Mouse (Mus musculus) lung, postnatal 14 days (tissue): ENCODE data around the gene Schip1.
A peak's percentile ranks its signal among the peaks of the same experiment; 100 is the strongest.
"Not testable (repeated sequence)": the region's sequence is repeated elsewhere in the genome, so short reads cannot be mapped to it uniquely, and the experiment has no call there.

ENCODE experiments used
- DNase-seq: peaks from one replicate; pipeline ENCODE4 v3.0.0; 2021

Schip1 gene

DNA sequence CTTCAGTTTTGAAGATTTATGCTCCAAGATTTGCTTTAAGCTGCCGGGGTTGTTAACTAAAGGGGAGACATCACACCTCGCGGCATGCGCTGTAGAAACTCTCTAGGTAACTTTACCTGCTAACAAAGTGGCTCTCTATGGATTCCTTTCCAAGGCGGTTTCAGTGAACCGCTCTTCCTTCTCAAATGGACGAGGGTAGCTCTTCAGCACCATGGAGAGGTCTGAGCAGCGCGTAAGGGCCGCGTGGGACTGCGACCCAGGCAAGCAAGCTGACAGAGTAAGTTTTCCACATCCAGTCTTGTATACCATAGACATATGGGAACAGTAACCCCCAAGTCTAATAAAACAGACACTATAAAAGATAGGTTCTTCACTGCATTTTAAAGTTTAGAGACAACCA, at the start of gene Schip1:
Gene Schip1, plus strand, starts transcription at position 72 of the 400 bp plus-strand sequence.
- peak; percentile 69 for DNase-seq

DNA sequence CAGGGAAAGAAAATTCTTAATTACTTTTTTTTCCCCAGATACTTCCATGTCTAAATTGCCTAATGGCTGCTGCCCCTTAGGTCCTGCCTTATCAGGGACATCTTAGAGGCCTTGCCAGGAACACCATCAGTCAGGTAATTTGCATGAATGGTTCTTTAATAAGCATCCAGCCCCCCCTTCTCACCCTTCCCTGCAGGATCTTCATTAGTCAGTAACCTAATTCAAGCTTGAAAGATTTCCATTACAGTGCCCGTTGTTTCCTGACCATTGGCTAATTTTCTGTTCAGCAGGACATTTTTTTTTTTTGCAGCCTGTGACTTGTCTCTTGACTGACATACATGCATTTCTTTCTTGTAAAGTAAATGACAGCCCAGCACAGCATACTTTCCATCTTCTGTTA, 48.8 kb upstream of the Schip1 start:
- no peak for DNase-seq

DNA sequence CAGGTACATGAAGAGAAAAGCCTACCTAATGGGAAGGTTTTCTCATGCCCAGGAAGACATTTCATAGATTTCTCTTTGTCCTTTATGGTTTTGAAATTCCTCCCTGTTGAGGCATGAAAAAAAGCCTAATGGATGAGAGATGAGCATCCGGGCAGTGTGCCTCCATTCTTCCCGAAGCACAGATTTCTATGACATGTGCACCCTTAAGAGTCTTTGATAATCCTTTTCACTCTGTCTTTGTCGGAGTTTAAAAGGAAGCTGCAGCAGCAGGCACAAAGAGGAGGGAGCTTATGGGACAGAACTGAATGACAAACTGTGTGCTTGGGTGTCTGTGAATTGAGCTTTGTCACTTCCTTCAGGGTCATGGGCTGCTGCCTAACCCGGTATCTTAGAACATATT, 45.2 kb upstream of the Schip1 start:
- no peak for DNase-seq

DNA sequence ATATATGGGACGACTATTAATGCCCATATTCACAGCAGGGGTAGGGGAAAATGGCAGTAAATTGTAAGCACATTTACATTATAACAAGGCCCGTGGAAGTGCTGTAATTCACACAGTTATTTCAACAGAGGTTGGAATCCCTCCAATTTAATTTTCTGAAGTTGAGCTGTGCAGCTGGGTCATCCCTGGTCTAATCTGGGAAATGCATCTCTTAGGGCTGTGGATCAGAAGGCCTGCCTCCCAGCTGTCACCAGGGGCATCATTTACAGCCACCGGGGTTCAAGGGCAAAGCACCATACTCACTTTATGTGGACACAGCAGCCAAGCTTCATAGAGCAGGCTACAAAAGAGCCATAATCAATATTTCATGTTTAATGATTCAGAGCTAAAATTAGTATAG, 28.5 kb upstream of the Schip1 start:
- DNase-seq = no peak

DNA sequence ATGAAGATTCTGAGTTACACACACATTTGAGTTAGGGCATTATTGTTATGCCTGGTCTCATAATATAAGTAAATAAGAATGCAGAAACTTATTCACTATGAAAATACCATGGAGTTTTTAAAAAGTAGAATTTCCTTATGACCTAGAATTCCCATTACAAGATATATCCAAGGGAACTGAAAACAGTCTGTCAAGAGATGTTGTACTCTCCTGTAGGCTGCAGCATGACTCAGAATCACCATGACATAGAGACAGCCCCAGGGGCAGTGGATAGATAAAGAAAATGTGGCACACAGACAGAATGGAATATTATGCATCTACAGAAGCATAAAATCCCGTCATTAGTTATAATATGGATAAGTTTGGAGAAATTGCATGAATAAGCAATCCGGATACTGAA, 21.7 kb upstream of the Schip1 start:
- DNase-seq = no peak

DNA sequence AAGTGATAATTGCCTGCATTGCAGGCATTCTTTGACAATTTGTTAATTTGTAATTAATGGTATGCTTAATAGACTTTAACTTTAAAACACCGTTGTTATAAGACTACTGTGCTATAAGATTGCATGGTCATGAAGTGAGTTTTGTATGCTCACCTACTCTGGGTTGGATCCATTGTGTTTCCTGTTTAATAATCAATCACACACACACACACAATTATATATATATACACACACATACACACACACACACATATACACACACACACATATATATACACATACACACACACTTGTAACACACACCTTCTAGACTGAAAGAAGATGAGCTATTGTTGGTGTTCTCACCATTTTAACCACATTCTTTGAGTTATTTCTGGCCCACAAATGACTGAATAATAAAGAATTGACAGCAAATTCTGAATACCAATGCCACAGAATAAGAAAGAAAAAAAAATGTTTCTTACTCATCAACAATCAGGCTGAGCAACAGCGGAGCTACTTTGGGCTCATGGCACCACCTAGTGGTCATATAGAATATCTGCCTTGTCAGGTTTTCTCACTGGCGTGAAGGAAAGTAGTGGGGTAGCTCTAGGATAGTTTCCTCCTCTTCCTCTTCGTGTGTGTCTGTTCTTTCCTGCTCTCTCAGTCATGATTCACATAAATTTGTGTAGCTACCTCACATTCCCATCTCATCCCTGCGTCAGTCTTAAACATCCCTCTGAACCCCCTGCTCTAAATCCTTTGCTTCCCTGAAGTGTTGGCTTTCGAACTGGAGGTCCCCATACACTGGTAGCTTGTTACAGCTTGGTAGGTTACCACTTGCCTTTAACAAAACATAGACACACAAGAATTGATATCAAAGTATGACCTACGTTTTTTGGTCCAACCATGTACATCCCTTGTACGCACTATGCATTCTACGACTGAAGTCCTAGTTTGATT, 18.9 kb upstream of the Schip1 start:
- peak; percentile 37 for DNase-seq

DNA sequence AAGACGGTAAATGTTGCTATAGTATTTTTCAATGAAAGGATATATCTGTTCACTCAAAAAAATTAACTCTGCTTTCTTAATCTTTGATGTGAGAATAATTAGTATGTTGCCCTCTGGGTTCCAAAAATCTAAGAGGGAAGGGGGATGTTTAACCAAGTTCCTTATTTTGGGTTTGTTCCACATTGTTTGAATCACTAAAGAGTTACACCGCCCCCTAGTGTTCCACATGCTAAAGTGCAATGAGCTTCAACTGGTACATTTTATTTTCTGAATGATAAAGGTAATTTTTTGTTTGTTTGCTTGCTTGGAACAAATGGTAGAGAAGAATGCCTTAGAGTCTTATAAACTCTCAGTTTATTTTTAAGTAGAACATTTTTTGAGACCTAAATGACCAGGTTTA, 11.1 kb upstream of the Schip1 start:
- DNase-seq = peak; percentile 26

DNA sequence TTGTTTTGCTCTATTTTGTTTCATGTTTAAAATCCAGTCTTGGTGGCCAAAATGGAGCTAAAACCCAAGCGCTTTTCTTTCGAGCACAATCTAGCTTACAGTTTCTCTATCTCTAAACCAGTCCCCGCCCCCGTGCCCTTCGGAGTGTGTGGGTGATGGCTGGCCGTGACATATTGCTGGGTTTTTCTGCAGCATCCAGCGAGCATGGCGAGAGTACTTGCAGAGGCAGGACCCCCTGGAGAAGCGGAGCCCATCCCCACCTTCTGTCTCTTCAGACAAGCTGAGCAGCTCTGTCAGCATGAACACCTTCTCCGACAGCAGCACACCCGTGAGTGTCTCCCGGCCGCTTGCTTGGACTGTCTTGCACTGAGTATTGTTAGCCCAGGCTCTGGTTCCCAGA, 9.5 kb upstream of the Schip1 start:
- no peak for DNase-seq

DNA sequence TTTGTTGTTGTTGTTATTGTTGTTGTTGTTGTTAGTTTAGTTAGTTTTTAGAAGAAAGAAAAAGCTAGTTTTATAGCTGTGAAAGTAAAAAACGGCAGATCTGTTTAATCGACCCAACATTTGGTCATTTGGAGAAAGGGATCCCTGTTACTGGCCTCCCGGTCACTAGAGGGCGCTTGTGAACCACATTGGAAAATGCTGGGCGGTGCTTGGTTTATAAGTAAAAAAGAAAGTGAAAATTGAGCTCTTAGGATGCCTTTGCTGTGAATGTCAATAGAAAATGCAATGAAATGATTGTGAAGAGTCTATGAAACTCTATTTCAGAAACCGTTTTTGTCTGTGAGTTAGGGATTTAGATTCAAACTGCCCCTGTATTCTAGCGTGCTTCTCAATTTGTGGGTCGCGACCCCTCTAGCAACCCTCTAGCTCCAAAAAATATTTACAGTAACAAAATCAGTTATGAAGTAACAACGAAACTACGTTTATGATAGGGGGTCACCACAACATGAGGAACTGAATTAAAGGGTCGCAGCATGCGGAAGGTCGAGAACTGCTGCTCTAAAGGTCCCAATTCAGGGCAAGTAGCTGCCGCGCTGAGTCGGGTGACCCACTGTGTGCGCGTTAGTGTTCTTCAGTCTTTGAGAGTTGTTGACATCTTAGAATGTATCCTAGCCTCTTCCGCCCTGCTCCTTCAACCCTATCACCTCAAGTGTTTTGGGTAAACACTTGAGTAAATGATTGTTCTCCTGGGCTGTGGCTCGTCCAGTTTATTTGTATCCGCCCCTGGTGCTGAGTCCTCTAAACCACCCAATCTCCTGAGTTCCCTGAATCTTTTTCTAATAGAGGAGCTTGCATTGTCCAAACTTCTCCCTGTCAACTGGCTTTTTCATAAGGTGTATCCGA, 8.0 kb upstream of the Schip1 start:
- peak; percentile 88 for DNase-seq

DNA sequence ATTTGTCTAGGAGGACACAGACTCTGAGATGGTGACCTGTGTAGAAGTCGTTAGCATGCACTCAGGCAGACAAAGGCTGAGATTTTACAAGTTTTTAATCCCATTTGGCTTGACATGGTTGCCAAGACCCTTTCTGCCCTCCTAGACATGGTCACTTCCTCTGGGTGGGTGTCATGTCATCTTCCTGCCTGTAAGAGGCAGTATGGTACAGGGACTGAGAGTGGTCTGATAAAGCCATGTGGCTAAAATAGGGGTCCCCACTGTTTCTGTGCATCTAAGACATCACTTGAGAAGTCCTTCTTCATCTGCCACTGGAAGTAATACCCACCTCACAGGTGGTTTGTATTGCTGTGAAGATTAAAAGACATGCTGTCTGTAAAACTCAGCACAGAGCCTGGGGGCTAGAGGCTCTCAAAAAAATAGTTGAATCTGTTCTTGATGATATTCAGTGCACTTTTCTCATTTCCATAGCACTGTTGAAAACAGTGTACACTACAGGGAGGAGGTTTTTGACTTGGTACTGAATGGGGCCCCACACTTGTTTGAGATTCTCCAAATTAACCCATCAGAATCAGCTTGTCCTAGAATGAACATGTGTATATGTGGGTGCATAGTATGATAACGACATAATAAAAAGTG, 5.3 kb upstream of the Schip1 start:
- peak; percentile 30 for DNase-seq

DNA sequence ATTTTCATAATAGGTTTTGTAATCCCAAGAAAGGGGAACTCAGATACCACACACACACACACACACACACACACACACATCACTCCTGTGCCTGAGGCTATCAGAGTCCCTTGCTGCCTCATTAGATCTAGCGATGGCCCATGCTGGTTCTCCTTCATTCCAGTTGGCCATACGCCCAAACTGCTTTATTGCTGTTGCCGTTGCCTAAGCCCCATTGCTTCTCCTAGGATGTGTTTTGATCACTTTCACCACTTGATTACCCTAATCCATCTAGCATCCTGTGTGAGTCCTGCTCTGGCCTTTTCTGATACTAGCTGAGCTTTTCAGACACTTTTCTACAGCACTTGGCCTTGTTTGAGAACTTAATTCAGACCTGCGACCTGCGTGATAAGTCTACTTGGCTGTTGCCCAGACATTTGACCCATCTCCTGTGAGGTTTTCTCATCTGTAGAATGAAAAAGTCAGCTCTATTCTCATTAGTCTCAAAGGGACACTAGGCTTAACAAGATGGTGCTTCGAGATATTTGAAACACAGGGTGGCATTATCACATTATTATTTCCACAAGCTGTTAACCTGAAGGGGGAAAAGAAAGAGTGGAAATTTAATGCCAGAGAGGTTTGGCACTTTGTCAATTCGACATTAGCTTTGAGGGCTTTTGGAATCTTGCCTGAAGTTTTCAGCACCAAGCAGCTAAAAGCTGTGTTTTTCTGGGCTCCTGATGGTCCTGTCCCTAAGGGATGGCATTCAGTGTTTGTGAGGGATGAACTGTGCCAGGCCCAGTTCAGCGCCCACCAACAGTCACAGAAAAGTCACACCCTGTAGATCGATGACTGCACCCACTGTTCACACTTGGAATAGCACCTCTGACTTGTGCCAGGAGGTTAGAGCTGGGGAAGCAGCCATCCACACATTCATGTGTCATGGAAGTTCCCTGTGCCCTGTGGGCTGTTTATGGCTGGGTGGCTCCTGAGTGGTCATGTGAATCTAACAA, 7.1 kb downstream of the Schip1 start:
- DNase-seq = no peak

DNA sequence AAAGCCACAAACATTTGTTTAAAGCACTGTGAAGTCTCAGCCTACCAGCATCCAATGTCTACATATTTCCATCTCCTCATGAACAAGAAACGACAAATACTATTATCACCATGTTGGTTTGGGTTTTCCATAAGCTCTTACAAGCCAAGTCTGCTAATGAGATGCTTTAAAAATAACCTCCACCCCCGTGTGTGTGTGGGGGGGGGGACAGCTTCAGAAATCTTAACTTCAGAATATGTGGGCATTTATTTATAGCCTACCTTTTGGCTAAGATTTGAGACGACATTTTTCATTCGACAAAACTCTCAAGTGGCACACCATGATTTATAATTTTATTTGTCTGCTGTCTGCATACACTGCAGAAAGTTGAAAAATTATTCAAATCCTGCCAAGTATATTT, 12.8 kb downstream of the Schip1 start:
- DNase-seq = no peak

DNA sequence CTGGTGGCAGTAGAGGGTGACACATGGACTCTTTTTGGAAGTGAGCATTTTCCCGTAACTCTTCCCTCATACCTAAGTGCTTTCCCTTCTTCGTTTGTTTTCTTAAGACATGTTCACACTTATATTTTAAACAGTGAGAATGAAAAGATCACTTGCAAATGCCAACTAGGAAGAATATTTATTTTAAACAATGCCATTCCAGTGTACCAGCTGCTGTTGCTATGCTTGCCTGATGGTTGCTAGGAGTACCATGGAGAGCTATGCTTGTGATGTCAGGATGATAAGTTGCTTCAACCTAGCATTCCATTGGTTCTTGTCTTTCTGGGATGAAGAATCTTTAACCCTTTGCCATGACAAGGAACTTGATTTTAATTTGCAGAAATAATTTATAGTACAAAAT, 20.4 kb downstream of the Schip1 start:
- DNase-seq = no peak

DNA sequence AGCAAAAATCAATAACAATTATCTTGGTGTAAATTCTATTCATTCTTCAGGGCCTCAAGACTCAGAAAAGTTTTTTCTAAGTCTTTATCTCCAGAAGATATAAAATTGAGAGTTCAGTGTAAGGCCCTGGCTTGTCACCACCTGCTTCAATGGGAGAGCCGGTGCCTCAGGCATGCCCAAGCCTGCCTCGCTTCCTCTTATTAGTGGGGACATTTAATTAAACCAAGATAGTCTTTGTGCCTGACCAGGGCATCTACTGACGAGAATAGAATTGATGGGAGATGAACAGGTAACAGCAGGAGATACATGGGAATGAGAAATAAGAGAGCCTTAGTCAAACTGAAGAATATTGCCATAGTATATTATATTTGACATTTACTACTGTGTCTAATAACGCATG, 27.5 kb downstream of the Schip1 start:
- DNase-seq = no peak

DNA sequence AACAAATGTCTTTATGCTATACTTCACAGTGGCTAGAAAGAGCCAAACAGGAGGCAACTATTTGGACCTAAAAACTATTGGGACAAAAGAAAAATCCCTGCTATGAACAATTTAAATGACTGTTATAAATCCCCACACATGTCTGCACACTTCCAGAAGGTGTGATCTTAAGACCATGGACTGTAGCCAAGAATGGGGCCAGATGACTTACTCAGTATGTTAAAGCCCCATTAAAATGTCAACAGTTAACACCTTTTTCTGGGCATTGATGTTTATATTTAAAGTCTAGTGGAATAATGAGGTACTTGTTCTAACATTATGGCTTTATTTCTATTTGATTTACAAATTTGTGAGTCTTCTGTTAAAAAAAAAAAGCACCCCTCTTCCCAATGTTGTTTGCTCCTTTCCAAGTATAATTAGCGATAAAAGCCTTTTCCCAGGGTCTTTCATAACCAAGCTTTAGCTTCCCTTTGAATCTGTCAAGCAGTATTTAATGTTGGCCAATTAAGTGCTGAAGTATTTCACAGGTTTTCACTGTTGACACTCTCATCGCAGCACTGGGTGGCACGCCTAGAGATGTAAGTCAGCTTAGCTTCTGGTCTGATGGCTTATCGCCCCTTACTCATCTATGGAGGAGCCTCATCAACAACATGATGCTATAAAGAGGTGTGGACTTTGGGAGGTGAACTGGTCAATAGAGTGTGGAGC, 32.3 kb downstream of the Schip1 start:
- DNase-seq = no peak

DNA sequence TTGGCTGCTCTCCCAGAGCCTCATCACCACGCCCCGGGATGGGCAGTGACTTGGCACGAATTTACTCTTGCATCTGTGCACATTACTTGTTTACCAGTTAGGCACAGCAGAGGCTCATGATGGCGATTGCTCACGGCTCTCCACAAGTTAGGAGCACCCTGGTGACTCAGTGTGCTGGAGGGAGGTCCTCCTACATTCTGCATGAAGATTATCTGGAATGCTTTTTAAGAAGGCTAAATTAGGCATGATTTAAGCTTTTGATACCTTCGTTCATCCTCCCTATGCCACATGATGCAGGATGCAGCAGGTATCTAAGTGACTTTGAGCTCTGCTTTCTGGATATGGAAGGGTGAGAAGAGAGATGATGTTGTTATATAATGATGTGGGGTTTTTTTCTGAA, 35.0 kb downstream of the Schip1 start:
- not testable (repeated sequence) for DNase-seq

DNA sequence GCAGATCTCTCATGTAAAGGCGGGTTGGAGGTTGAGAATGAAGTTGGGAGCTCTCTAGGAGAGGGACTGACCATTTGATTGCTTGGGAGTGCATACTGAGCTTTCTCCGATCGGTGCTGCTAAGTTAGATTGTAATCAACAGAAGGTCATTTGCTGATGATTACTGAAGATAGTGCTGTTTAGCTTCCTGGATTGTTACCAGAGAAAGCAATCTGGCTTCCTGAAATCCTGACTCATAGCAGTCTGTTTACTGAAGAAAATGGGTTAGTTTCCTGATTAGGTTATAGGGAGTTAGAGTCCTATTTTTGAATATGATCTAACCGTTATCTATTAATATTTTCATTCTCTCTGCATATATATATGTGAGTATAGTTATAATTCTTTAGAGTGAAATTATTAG, 36.7 kb downstream of the Schip1 start:
- no peak for DNase-seq

DNA sequence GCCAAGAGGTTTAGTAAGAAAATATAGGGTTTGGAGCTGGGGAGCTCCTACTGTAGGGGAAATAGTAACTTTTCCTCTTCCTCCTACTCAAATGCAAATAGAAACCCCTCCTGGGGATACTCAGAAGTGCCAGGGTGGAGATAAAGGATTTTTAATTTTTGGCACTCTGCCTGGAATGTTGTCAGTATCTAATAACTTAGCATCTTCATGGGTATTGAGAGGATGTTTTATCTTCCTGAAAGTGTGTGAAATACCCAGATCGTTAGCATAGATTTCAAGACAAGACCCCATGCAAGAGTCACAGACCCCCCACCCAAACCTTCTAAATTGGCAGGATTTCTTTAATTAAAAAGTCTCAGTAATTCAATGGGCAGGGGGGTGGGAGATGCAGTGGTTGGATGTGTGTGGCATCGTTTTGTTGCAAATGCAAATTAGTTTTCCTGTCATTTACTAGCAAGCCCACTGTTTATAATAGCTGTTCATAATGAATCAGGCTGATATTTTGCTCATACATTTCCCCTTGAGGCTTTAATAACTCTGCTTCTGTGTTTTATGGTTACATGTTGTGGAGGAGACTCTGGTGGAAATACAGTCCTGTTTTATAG, 40.6 kb downstream of the Schip1 start:
- no peak for DNase-seq

DNA sequence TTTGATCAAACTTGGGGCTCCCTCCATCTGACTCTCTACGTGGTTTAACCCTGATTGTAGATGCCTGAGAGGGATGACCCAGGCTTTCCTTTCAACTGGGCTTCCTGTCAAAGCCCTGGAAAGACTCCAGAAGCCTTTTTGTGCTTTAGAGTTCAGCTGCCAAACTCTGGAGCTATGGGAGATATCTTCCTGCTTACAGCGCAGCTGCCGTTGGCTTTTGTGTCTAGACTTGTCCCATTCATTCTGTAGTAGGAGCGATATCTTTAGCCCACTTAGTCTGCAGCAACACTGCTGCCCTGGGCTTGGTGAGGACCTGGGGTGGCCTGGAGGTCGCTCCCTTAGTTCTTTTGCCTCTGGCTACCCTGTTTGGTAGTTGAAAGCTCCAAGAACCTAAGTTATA, 56.7 kb downstream of the Schip1 start:
- DNase-seq = no peak

DNA sequence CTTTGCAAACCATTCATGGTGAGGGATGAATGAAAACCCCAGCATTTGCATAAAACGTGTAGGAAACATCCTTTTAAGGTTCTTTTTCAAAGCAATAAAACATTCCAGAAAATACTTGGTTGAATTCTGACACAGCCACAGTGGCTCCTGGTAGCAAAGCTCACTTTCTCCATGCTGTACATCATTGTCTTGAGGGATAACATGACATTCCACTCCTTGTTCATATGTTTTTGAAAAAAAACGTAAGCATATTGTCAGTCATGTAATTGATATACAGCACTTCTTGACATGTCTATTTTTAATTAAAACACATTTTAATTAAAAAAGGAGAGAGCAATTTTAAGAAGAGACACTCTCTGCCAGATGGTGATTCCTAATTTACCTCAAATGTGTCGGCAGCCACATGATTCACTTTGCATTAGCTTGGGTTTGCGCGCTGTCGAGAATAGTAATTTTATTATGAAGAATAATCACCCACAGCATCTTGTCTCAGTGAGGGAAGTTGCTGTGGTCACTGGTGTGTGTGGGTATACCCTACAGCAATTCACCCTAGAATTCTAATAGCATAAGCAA, 61.8 kb downstream of the Schip1 start:
- no peak for DNase-seq

DNA sequence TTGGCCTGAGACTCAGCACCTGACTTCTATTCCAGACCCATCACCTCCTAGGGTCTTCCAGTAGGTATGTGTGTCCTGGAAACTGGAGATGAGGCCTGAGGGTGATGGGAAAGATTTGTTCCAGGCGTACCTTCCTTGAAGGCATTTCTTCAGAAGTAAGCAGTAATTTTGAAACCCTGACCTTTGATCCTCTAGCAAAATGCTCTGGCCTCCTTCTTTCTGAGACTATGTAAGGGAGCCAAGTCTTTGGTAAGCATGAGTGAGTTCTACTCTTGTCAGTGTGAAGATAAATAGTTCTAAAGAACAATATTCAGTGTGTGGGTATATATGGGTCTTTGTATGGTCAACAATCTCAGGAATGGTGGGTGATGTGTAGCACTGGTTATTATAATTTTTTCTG, 65.8 kb downstream of the Schip1 start:
- no peak for DNase-seq
